Mouse (Mus musculus): ENCODE results near the gene Agmo. TPM values are rescaled to one million over a fixed set of nuclear protein-coding genes. Genes with fewer than 3 reads are reported as not detected.

Gene Agmo
- polyA plus RNA-seq, 1 experiment, result 7.2 TPM

GRCm38 (mm10) chr12:37582777-37583176 is 341.3 kb downstream of the Agmo start:
- Histone ChIP-seq H3K4me1 (ENCODE audit: control insufficient read depth, insufficient read depth, low read length) (no peaks in the 10 kb centered on the region), H3K4me3 (ENCODE audit: insufficient read depth, low read length) (no peak overlapping the region), H3K27ac (ENCODE audit: insufficient read depth, low read depth, low read length) (no peak overlapping the region)
- no peak for TF ChIP-seq POLR2A (IDR thresholded peaks at IDR 0.05; ENCODE audit: borderline replicate concordance, low read depth, low read length)

GRCm38 (mm10) chr12:37592853-37593252 is 351.4 kb downstream of the Agmo start:
- no peaks in the 10 kb centered on the region for H3K4me1 ChIP-seq (ENCODE audit: control insufficient read depth, insufficient read depth, low read length)
- H3K27ac ChIP-seq (ENCODE audit: insufficient read depth, low read depth, low read length), result no peak overlapping the region
- TF ChIP-seq CTCF (IDR thresholded peaks at IDR 0.05; ENCODE audit: low read depth, low read length) (no peak), POLR2A (IDR thresholded peaks at IDR 0.05; ENCODE audit: borderline replicate concordance, low read depth, low read length) (no peak)
- no peak overlapping the region for H3K4me3 ChIP-seq (ENCODE audit: insufficient read depth, low read length)

GRCm38 (mm10) chr12:37612837-37613236 is 371.4 kb downstream of the Agmo start:
- Histone ChIP-seq H3K4me3 (ENCODE audit: insufficient read depth, low read length) (no peak overlapping the region), H3K27ac (ENCODE audit: insufficient read depth, low read depth, low read length) (no peak overlapping the region), H3K4me1 (ENCODE audit: control insufficient read depth, insufficient read depth, low read length) (no peaks in the 10 kb centered on the region)
- no peak for TF ChIP-seq CTCF (IDR thresholded peaks at IDR 0.05; ENCODE audit: low read depth, low read length)
- TF ChIP-seq POLR2A (IDR thresholded peaks at IDR 0.05; ENCODE audit: borderline replicate concordance, low read depth, low read length), result no peak

- TF ChIP-seq POLR2A (IDR thresholded peaks at IDR 0.05; ENCODE audit: borderline replicate concordance, low read depth, low read length) (no peak), CTCF (IDR thresholded peaks at IDR 0.05; ENCODE audit: low read depth, low read length) (no peak)
- Histone ChIP-seq H3K27ac (ENCODE audit: insufficient read depth, low read depth, low read length) (no peak overlapping the region), H3K4me1 (ENCODE audit: control insufficient read depth, insufficient read depth, low read length) (no peaks in the 10 kb centered on the region), H3K4me3 (ENCODE audit: insufficient read depth, low read length) (no peak overlapping the region)
These were observed 373.3 kb downstream of the Agmo start for GRCm38 (mm10) chr12:37614769-37615168.

GRCm38 (mm10) chr12:37624078-37624477 is 382.6 kb downstream of the Agmo start:
- no peak for TF ChIP-seq POLR2A (IDR thresholded peaks at IDR 0.05; ENCODE audit: borderline replicate concordance, low read depth, low read length)
- TF ChIP-seq CTCF (IDR thresholded peaks at IDR 0.05; ENCODE audit: low read depth, low read length), result no peak
- no peaks in the 10 kb centered on the region for H3K4me1 ChIP-seq (ENCODE audit: control insufficient read depth, insufficient read depth, low read length)
- no peak overlapping the region for H3K27ac ChIP-seq (ENCODE audit: insufficient read depth, low read depth, low read length)
- no peak overlapping the region for H3K4me3 ChIP-seq (ENCODE audit: insufficient read depth, low read length)

Other genes with a start within 250 kb of the Agmo start
- not detected in 2 replicates for gene Meox2, start 133.1 kb upstream of the Agmo start, polyA plus RNA-seq (2012; ENCODE audit: insufficient read depth, insufficient read length, missing spikeins)

All from bone marrow macrophage, adult 2 months (primary cell).